Mouse (Mus musculus) CH12.LX (cell line): ENCODE results near the gene Filip1l. TPM values are rescaled to one million over a fixed set of nuclear protein-coding genes. Genes with fewer than 3 reads are reported as not detected.

Experiments used
- DNase-seq: peaks from one replicate; pipeline ENCODE4 v3.0.0-alpha.2; 2013; ENCODE audit errors: extremely low read depth
- H3K27ac ChIP-seq: 2 replicates; pipeline ENCODE4 v1.5.1; 2012; ENCODE audit warnings: low read depth, mild to moderate bottlenecking, control low read depth, moderate library complexity; ENCODE audit not compliant: insufficient read depth
- H3K27me3 ChIP-seq: replicated peaks from 2 replicates; pipeline ENCODE3; 2012; ENCODE audit warnings: inconsistent platforms
- H3K36me3 ChIP-seq, 2 experiments: replicated peaks in 1 of 2; 2 replicates each; pipeline versions ENCODE3 to v1.6.1; 2012; ENCODE audit warnings: inconsistent platforms in 1 of 2, low read length in 1 of 2, mild to moderate bottlenecking in 1 of 2, mixed read lengths in 1 of 2, moderate library complexity in 1 of 2; ENCODE audit not compliant: control insufficient read depth in 1 of 2, insufficient read depth in 1 of 2
- H3K4me1 ChIP-seq, 2 experiments: 2 replicates each; pipeline ENCODE4 v1.6.1; 2012; ENCODE audit warnings: inconsistent platforms in 1 of 2, moderate library complexity in 1 of 2; ENCODE audit not compliant: insufficient read depth in 2 of 2, control insufficient read depth in 1 of 2
- H3K4me2 ChIP-seq: 2 replicates; pipeline ENCODE4 v1.6.1; 2012; ENCODE audit warnings: low read depth, mild to moderate bottlenecking, control low read depth; ENCODE audit not compliant: poor library complexity, insufficient read depth, severe bottlenecking
- H3K4me3 ChIP-seq, 3 experiments: fragments of 150-350 bp in 1 of 3; sonication (generic) in 1 of 3; replicated peaks in 1 of 3; 2 replicates each; pipeline versions ENCODE3 to v1.5.1; 2011 to 2012; ENCODE audit warnings: low read depth in 2 of 3, low read length in 2 of 3, mild to moderate bottlenecking in 2 of 3, moderate library complexity in 2 of 3, control low read depth in 1 of 3, improper control_type of control experiment in 1 of 3, inconsistent platforms in 1 of 3, mixed read lengths in 1 of 3; ENCODE audit not compliant: poor library complexity in 1 of 3
- H3K79me2 ChIP-seq: replicated peaks from 2 replicates; pipeline ENCODE4 v1.6.1; 2012; ENCODE audit warnings: mild to moderate bottlenecking, moderate library complexity; ENCODE audit not compliant: control insufficient read depth, poor library complexity, insufficient read depth, severe bottlenecking; ENCODE audit errors: extremely low read depth
- H3K9ac ChIP-seq: 2 replicates; pipeline ENCODE4 v1.6.1; 2012; ENCODE audit warnings: low read depth, mild to moderate bottlenecking, control low read depth, moderate library complexity; ENCODE audit not compliant: insufficient read depth
- H3K9me3 ChIP-seq: replicated peaks from 2 replicates; pipeline ENCODE3; 2012; ENCODE audit warnings: low read length, inconsistent platforms, mixed read lengths
- ELF1 ChIP-seq: IDR thresholded peaks from 2 replicates; pipeline ENCODE4 v1.6.1; 2014; ENCODE audit warnings: low read depth, mild to moderate bottlenecking, inconsistent platforms, low read length, improper control_type of control experiment
- EP300 ChIP-seq: IDR thresholded peaks from 2 replicates; pipeline ENCODE4 v1.6.1; 2011; ENCODE audit warnings: low read length, improper control_type of control experiment
- GABPA ChIP-seq: IDR thresholded peaks from 2 replicates; pipeline ENCODE4 v1.6.1; 2012; ENCODE audit warnings: low read depth, low read length, improper control_type of control experiment, inconsistent platforms; ENCODE audit not compliant: insufficient replicate concordance
- HCFC1 ChIP-seq: IDR thresholded peaks from 2 replicates; pipeline ENCODE4 v1.6.1; 2012; ENCODE audit warnings: low read depth, mild to moderate bottlenecking, inconsistent platforms, low read length, improper control_type of control experiment
- JUND ChIP-seq: conservative IDR thresholded peaks from 2 replicates; pipeline ENCODE4 v1.6.1; 2011; ENCODE audit warnings: low read depth, low read length, improper control_type of control experiment
- KAT2A ChIP-seq: IDR thresholded peaks from 2 replicates; pipeline ENCODE4 v1.6.1; 2012; ENCODE audit warnings: low read length, improper control_type of control experiment, inconsistent platforms; ENCODE audit not compliant: insufficient replicate concordance
- MAFK ChIP-seq: IDR thresholded peaks from 2 replicates; pipeline ENCODE4 v1.6.1; 2011; ENCODE audit warnings: low read length, improper control_type of control experiment; ENCODE audit not compliant: insufficient replicate concordance
- PAX5 ChIP-seq: IDR thresholded peaks from 2 replicates; pipeline ENCODE4 v1.6.1; 2012; ENCODE audit warnings: low read length, inconsistent platforms, mixed read lengths
- RAD21 ChIP-seq: IDR thresholded peaks from 2 replicates; pipeline ENCODE4 v1.6.1; 2011; ENCODE audit warnings: low read depth, mild to moderate bottlenecking, low read length, improper control_type of control experiment, moderate library complexity
- RCOR1 ChIP-seq: conservative IDR thresholded peaks from 2 replicates; pipeline ENCODE4 v1.6.1; 2012; ENCODE audit warnings: low read depth, mild to moderate bottlenecking, inconsistent platforms, low read length, improper control_type of control experiment
- SMC3 ChIP-seq: IDR thresholded peaks from 2 replicates; pipeline ENCODE4 v1.6.1; 2011; ENCODE audit warnings: low read depth, low read length, improper control_type of control experiment
- TCF12 ChIP-seq: IDR thresholded peaks from 2 replicates; pipeline ENCODE4 v1.6.1; 2014; ENCODE audit warnings: low read depth, mild to moderate bottlenecking, inconsistent platforms, low read length, improper control_type of control experiment
- UBTF ChIP-seq: IDR thresholded peaks from 2 replicates; pipeline ENCODE4 v1.6.1; 2012; ENCODE audit warnings: low read depth, mild to moderate bottlenecking, inconsistent platforms, low read length, improper control_type of control experiment, moderate library complexity
- ZKSCAN1 ChIP-seq: IDR thresholded peaks from 2 replicates; pipeline ENCODE4 v1.6.1; 2012; ENCODE audit warnings: low read depth, inconsistent platforms, low read length, improper control_type of control experiment, borderline replicate concordance
- dilution Hi-C: fragments of 300-500 bp; cut with MboI; formaldehyde crosslinking; loops from 2 replicates; pipeline ENCODE4 v1.14.3; 2020; ENCODE audit warnings: low sequenced_read_pairs; ENCODE audit not compliant: extremely low pct_unique_long_range_greater_than_20kb, extremely low pct_ligation_motif_present
- in situ Hi-C: fragments of 300-500 bp; cut with MboI; formaldehyde crosslinking; loops from 3 replicates; pipeline ENCODE4 v1.14.3; 2019; ENCODE audit warnings: low sequenced_read_pairs, low pct_ligation_motif_present, low pct_unique_long_range_greater_than_20kb, mixed read lengths
- polyA plus RNA-seq: library from polyadenylated mRNA; unstranded; fragments of >175 nt; gene quantifications from 2 replicates; pipeline ENCODE4 v1.2.1, GENCODE M21; 2012; ENCODE audit warnings: low read depth; ENCODE audit not compliant: insufficient read length
- total RNA-seq, 2 experiments: library from RNA; depleted of rRNA; stranded (reverse); fragments of 300-350 nt in 1 of 2; fragments of >200 nt in 1 of 2; gene quantifications; 2 replicates each; pipeline ENCODE4 v1.2.3; 2012 to 2014

Gene Filip1l
- total and polyA plus RNA-seq, 3 experiments, result 2.1 to 17.6 (median 5.7) TPM

DNA sequence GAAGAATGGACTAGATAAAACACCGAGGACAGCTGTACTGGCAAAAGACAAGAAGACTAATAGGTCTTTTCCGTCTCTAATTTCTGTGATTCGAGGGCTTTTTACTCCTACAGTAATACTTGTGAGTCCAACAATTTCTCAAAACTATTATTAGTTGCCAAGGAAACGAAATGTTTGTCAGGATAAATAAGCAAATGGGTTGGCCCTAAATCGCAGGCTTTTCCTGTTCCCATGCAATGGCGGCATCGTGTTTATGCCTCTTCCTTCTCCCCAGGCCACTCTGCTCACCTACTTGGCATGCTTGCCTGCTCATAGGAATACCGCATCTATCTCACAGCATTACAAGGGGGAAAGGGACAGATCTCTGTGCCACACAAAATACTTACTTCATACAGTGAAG, 191.5 kb downstream of the Filip1l start:
- Histone ChIP-seq H3K79me2 (no peaks in the 10 kb centered on the region), H3K36me3 (peaks cover 0 to 2% of the 10 kb centered on the region in 2 experiments), H3K9ac (no peak overlapping the region), H3K4me2 (no peak overlapping the region), H3K4me1 (peaks cover 9 to 35% of the 10 kb centered on the region in 2 experiments), H3K27ac (no peak overlapping the region), H3K27me3 (no peaks in the 10 kb centered on the region), H3K4me3 (no peak overlapping the region), H3K9me3 (peaks cover 6% of the 10 kb centered on the region)
- no peak for DNase-seq
- TF ChIP-seq RCOR1, result no peak
- no peak for TF ChIP-seq KAT2A
- TF ChIP-seq MAFK, result no peak
- TF ChIP-seq HCFC1, result no peak
- TF ChIP-seq ZKSCAN1, result no peak
- no peak for TF ChIP-seq PAX5
- TF ChIP-seq TCF12, result no peak
- no peak for TF ChIP-seq ELF1
- no peak for TF ChIP-seq GABPA
- TF ChIP-seq RAD21, result no peak
- no peak for TF ChIP-seq SMC3
- no peak for TF ChIP-seq UBTF
- in situ Hi-C loops (loop anchor here (10.0 kb wide), 1 partner anchor 300 kb away; no protein-coding TSS in a partner anchor), dilution Hi-C loops (no loop called here)

DNA sequence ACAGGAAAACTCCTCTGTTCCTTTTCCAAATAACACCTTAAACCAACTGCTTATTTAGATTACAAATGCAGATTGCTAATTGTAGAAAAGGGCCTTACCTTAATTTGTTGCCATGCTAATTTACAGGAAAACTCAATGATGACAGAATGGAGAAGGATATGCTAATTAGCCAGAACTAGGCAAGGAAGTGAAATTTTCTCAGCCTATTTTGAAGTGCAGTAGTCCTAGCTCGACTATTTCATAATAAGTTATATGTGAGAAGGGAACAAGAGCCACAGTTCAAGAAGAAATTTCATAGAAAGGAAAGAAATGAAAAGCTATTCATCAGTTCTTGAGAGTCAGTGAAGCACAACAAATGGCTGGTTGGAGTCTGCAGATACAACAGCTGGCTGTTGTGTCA, 193.5 kb downstream of the Filip1l start:
- H3K36me3 ChIP-seq, result peaks cover 0 to 2% of the 10 kb centered on the region in 2 experiments
- no peaks in the 10 kb centered on the region for H3K79me2 ChIP-seq
- H3K9me3 ChIP-seq, result peaks cover 6% of the 10 kb centered on the region
- in situ Hi-C loops (loop anchor here (10.0 kb wide), 1 partner anchor 302 kb away; no protein-coding TSS in a partner anchor), dilution Hi-C loops (no loop called here)
- TF ChIP-seq PAX5 (no peak), EP300 (peak; percentile 13; the same call in 1 of the 2 replicates)
- H3K9ac ChIP-seq, result no peak overlapping the region
- no peak overlapping the region for H3K4me3 ChIP-seq
- H3K4me1 ChIP-seq, result peaks cover 9 to 42% of the 10 kb centered on the region in 2 experiments
- H3K27ac ChIP-seq, result no peak overlapping the region
- H3K27me3 ChIP-seq, result no peaks in the 10 kb centered on the region
- H3K4me2 ChIP-seq, result no peak overlapping the region
- no peak for DNase-seq

- H3K27ac ChIP-seq, result no peak overlapping the region
- no peak for DNase-seq
- in situ Hi-C loops, result loop anchor here (10.0 kb wide), 1 partner anchor 304 kb away; no protein-coding TSS in a partner anchor
- H3K4me1 ChIP-seq, result peaks cover 9 to 62% of the 10 kb centered on the region in 2 experiments
- no peaks in the 10 kb centered on the region for H3K9me3 ChIP-seq
- dilution Hi-C loops, result no loop called here
- peaks cover 0 to 19% of the 10 kb centered on the region in 2 experiments for H3K36me3 ChIP-seq
- no peak for TF ChIP-seq JUND
- no peak overlapping the region for H3K9ac ChIP-seq
- H3K79me2 ChIP-seq, result peaks cover 3% of the 10 kb centered on the region; the same call in 1 of the 2 replicates
- peak overlapping the region in 2 of 3 experiments; percentile 65 to 66 for H3K4me3 ChIP-seq
- H3K4me2 ChIP-seq, result peak overlapping the region; percentile 93
- no peaks in the 10 kb centered on the region for H3K27me3 ChIP-seq
Observed at GRCm38 (mm10) chr16:57548608-57549007, 195.7 kb downstream of the Filip1l start.
